Mouse (Mus musculus) midbrain, embryonic 15.5 days (tissue): ENCODE data around the gene Hinfp. TPM values are rescaled to one million over a fixed set of nuclear protein-coding genes. Genes with fewer than 3 reads are reported as not detected.
"Not testable (repeated sequence)": the region's sequence is repeated elsewhere in the genome, so short reads cannot be mapped to it uniquely, and the experiment has no call there.

Source experiments
- ATAC-seq: fragments of 200-750 bp; cut with Nextera tagmentation; replicated peaks from 2 replicates; pipeline ENCODE4 v1.8.0; 2017; ENCODE audit warnings: moderate TSS enrichment
- H3K27ac ChIP-seq: fragments of 300-500 bp; sonication (generic); 2 replicates; pipeline ENCODE4 v1.5.1; 2015; ENCODE audit warnings: mild to moderate bottlenecking, inconsistent platforms
- H3K27me3 ChIP-seq: fragments of 300-500 bp; sonication (generic); replicated peaks from 2 replicates; pipeline ENCODE4 v1.6.1; 2015; ENCODE audit warnings: inconsistent platforms
- H3K36me3 ChIP-seq: fragments of 300-500 bp; sonication (generic); replicated peaks from 2 replicates; pipeline ENCODE4 v1.6.1; 2015; ENCODE audit warnings: inconsistent platforms
- H3K4me1 ChIP-seq: fragments of 300-500 bp; sonication (generic); 2 replicates; pipeline ENCODE4 v1.6.1; 2015; ENCODE audit warnings: inconsistent platforms
- H3K4me2 ChIP-seq: fragments of 300-500 bp; sonication (generic); 2 replicates; pipeline ENCODE4 v1.6.1; 2015; ENCODE audit warnings: inconsistent platforms, mild to moderate bottlenecking, moderate library complexity
- H3K4me3 ChIP-seq: fragments of 300-500 bp; sonication (generic); 2 replicates; pipeline ENCODE4 v1.5.1; 2015; ENCODE audit warnings: mild to moderate bottlenecking, inconsistent platforms
- H3K9ac ChIP-seq: fragments of 300-500 bp; sonication (generic); 2 replicates; pipeline ENCODE4 v1.6.1; 2015; ENCODE audit warnings: mild to moderate bottlenecking, inconsistent platforms
- H3K9me3 ChIP-seq: fragments of 300-500 bp; sonication (generic); 2 replicates; pipeline ENCODE4 v1.6.1; 2016; ENCODE audit warnings: inconsistent platforms
- WGBS: fragments of 180-500 bp; shearing (Covaris S2); methylation state at CpG from one replicate; pipeline ENCODE4 v1.1.7; 2015; ENCODE audit warnings: mixed read lengths; 5-methylcytosine and 5-hydroxymethylcytosine counted together
- polyA plus RNA-seq: library from polyadenylated mRNA; unstranded; fragments of >200 nt; fragmentation: Nextera tagmentation; extraction: Ambion mirVana; gene quantifications from 2 replicates; pipeline ENCODE4 v1.2.1, GENCODE M21; 2015

Hinfp gene
- polyA plus RNA-seq, 1 experiment from 2014 or later = 30.5 TPM

GRCm38 (mm10) chr9:44327064-44327711 lies 21.7 kb upstream of the Hinfp start:
- H3K4me3 ChIP-seq = peak overlapping the region; percentile 90
- no peaks in the 10 kb centered on the region for H3K27me3 ChIP-seq
- peaks cover 19% of the 10 kb centered on the region for H3K4me1 ChIP-seq
- H3K9ac ChIP-seq = peak overlapping the region; percentile 85
- 0% methylated on average over 22 of the region's 22 CpGs for WGBS
- H3K36me3 ChIP-seq = peaks cover 22% of the 10 kb centered on the region
- H3K27ac ChIP-seq = peak overlapping the region; percentile 90
- no peaks in the 10 kb centered on the region for H3K9me3 ChIP-seq
- H3K4me2 ChIP-seq = peak overlapping the region; percentile 61
- ATAC-seq = peak; percentile 25

GRCm38 (mm10) chr9:44326371-44327063 lies 21.0 kb upstream of the Hinfp start:
- peak; percentile 96 for ATAC-seq
- no peaks in the 10 kb centered on the region for H3K9me3 ChIP-seq
- H3K4me2 ChIP-seq = peak overlapping the region; percentile 61
- H3K4me3 ChIP-seq = peak overlapping the region; percentile 90
- peaks cover 17% of the 10 kb centered on the region for H3K36me3 ChIP-seq
- peak overlapping the region; percentile 90 for H3K27ac ChIP-seq
- peaks cover 19% of the 10 kb centered on the region for H3K4me1 ChIP-seq
- H3K27me3 ChIP-seq = no peaks in the 10 kb centered on the region
- 0% methylated on average over 38 of the region's 38 CpGs for WGBS
- H3K9ac ChIP-seq = peak overlapping the region; percentile 85

- peaks cover 11% of the 10 kb centered on the region; the same call in 1 of the 2 replicates for H3K36me3 ChIP-seq
- no peaks in the 10 kb centered on the region for H3K9me3 ChIP-seq
- peak; percentile 62 for ATAC-seq
- peak within 1 kb of the TSS; percentile 61 for H3K4me2 ChIP-seq
- H3K9ac ChIP-seq = peak within 1 kb of the TSS; percentile 85
- H3K4me1 ChIP-seq = peaks cover 22% of the 10 kb centered on the region
- H3K27me3 ChIP-seq = no peaks in the 10 kb centered on the region
- 3% methylated on average over 12 of the region's 12 CpGs for WGBS
- H3K4me3 ChIP-seq = peak within 1 kb of the TSS; percentile 90
- H3K27ac ChIP-seq = peak within 1 kb of the TSS; percentile 90
Measured at GRCm38 (mm10) chr9:44325768-44326370, 20.4 kb upstream of the Hinfp start, which contains the start of gene Dpagt1. Gene Dpagt1, plus strand, starts transcription at chr9:44326019.

GRCm38 (mm10) chr9:44325032-44325767 lies 19.7 kb upstream of the Hinfp start:
- 59% methylated on average over 7 of the region's 8 CpGs for WGBS
- not testable (repeated sequence) for H3K9me3 ChIP-seq, H3K9ac ChIP-seq, H3K27ac ChIP-seq, H3K36me3 ChIP-seq, H3K27me3 ChIP-seq, ATAC-seq
- H3K4me2 ChIP-seq = peak overlapping the region; percentile 61
- peaks cover 27% of the 10 kb centered on the region for H3K4me1 ChIP-seq
- peak overlapping the region; percentile 90; the same call in 1 of the 2 replicates for H3K4me3 ChIP-seq

- ATAC-seq = no peak
- 83% methylated on average over 6 of the region's 6 CpGs for WGBS
- no peaks in the 10 kb centered on the region for H3K9me3 ChIP-seq
- H3K27me3 ChIP-seq = no peaks in the 10 kb centered on the region
- H3K27ac ChIP-seq = no peak overlapping the region
- H3K36me3 ChIP-seq = 0 out of 2 replicates have a peak, but pooled peaks cover 5% of the 10 kb centered on the region
- no peak overlapping the region for H3K4me2 ChIP-seq
- H3K9ac ChIP-seq = no peak overlapping the region
- H3K4me1 ChIP-seq = peaks cover 31% of the 10 kb centered on the region
- no peak overlapping the region for H3K4me3 ChIP-seq
Measured at GRCm38 (mm10) chr9:44324147-44324546, 18.7 kb upstream of the Hinfp start.

GRCm38 (mm10) chr9:44323656-44324055 lies 18.2 kb upstream of the Hinfp start:
- H3K4me1 ChIP-seq = peaks cover 36% of the 10 kb centered on the region
- not testable (repeated sequence) for H3K36me3 ChIP-seq, H3K4me3 ChIP-seq, H3K27me3 ChIP-seq, H3K4me2 ChIP-seq, ATAC-seq, H3K27ac ChIP-seq, H3K9ac ChIP-seq, H3K9me3 ChIP-seq
- WGBS = 44% methylated on average over 1 of the region's 4 CpGs

GRCm38 (mm10) chr9:44320799-44321133 lies 15.3 kb upstream of the Hinfp start:
- ATAC-seq = peak; percentile 21; the same call in 1 of the 2 replicates
- Histone ChIP-seq H3K27ac (peak overlapping the region; percentile 77), H3K9me3 (no peaks in the 10 kb centered on the region), H3K36me3 (peaks cover 4% of the 10 kb centered on the region; the same call in 1 of the 2 replicates), H3K27me3 (no peaks in the 10 kb centered on the region), H3K4me1 (peaks cover 37% of the 10 kb centered on the region), H3K9ac (peak overlapping the region; percentile 31), H3K4me2 (peak overlapping the region; percentile 97), H3K4me3 (peak overlapping the region; percentile 88)
- 16% methylated on average over 6 of the region's 6 CpGs for WGBS

GRCm38 (mm10) chr9:44319887-44320798 lies 14.7 kb upstream of the Hinfp start, which contains the start of gene C2cd2l:
Gene C2cd2l, minus strand, starts transcription at chr9:44320285.
- H3K27ac ChIP-seq = peak within 1 kb of the TSS; percentile 85
- H3K4me3 ChIP-seq = peak within 1 kb of the TSS; percentile 88
- peaks cover 34% of the 10 kb centered on the region for H3K4me1 ChIP-seq
- WGBS = 0% methylated on average over 65 of the region's 67 CpGs
- H3K27me3 ChIP-seq = no peaks in the 10 kb centered on the region
- peak; percentile 98 for ATAC-seq
- H3K4me2 ChIP-seq = peak within 1 kb of the TSS; percentile 97
- peak within 1 kb of the TSS; percentile 89 for H3K9ac ChIP-seq
- H3K9me3 ChIP-seq = no peaks in the 10 kb centered on the region
- H3K36me3 ChIP-seq = peaks cover 8% of the 10 kb centered on the region; the same call in 1 of the 2 replicates

- 2% methylated on average over 37 of the region's 37 CpGs for WGBS
- Histone ChIP-seq H3K27ac (peak overlapping the region; percentile 85), H3K4me3 (peak overlapping the region; percentile 88), H3K4me2 (peak overlapping the region; percentile 97), H3K9ac (peak overlapping the region; percentile 89), H3K4me1 (peaks cover 34% of the 10 kb centered on the region), H3K9me3 (no peaks in the 10 kb centered on the region), H3K36me3 (peaks cover 12% of the 10 kb centered on the region), H3K27me3 (no peaks in the 10 kb centered on the region)
- peak; percentile 34 for ATAC-seq
Measured at GRCm38 (mm10) chr9:44319105-44319886, 13.8 kb upstream of the Hinfp start.

GRCm38 (mm10) chr9:44318826-44319095 lies 13.3 kb upstream of the Hinfp start:
- peaks cover 12% of the 10 kb centered on the region for H3K36me3 ChIP-seq
- no peaks in the 10 kb centered on the region for H3K9me3 ChIP-seq
- peak overlapping the region; percentile 89 for H3K9ac ChIP-seq
- peak overlapping the region; percentile 88 for H3K4me3 ChIP-seq
- H3K4me1 ChIP-seq = peaks cover 34% of the 10 kb centered on the region
- no peak for ATAC-seq
- no peaks in the 10 kb centered on the region for H3K27me3 ChIP-seq
- WGBS = 30% methylated on average over 3 of the region's 3 CpGs
- H3K27ac ChIP-seq = no peak overlapping the region
- H3K4me2 ChIP-seq = peak overlapping the region; percentile 97
